Mouse (Mus musculus) thymus, adult 2 months (tissue): ENCODE measurements at regions not wholly inside any gene's neighbourhood (a gene's known extent, or its start where the extent isn't known, plus 50 kb on each side); places are given as distances from the start of the nearest gene placed in this dataset.

ENCODE experiments used
- DNase-seq: peaks from one replicate; pipeline ENCODE4 v3.0.0; 2021
- H3K27ac ChIP-seq: fragments of 200-500 bp; 2 replicates; pipeline ENCODE4 v1.5.1; 2012; ENCODE audit warnings: low read length, control low read depth; ENCODE audit not compliant: control insufficient read depth, insufficient read depth
- H3K27me3 ChIP-seq: fragments of 200-500 bp; 2 replicates; pipeline ENCODE4 v1.6.1; 2012; ENCODE audit warnings: mild to moderate bottlenecking, low read length, moderate library complexity, mixed read lengths; ENCODE audit not compliant: control insufficient read depth, insufficient read depth
- H3K36me3 ChIP-seq: fragments of 200-500 bp; 2 replicates; pipeline ENCODE4 v1.6.1; 2012; ENCODE audit warnings: mild to moderate bottlenecking, low read length, moderate library complexity; ENCODE audit not compliant: control insufficient read depth, insufficient read depth
- H3K4me1 ChIP-seq: fragments of 200-500 bp; replicated peaks from 2 replicates; pipeline ENCODE4 v1.6.1; 2012; ENCODE audit warnings: low read length; ENCODE audit not compliant: control insufficient read depth, insufficient read depth
- H3K4me3 ChIP-seq: fragments of 200-500 bp; 2 replicates; pipeline ENCODE4 v1.5.1; 2012; ENCODE audit warnings: mild to moderate bottlenecking, low read length, control low read depth, moderate library complexity; ENCODE audit not compliant: control insufficient read depth, insufficient read depth
- CTCF ChIP-seq: fragments of 200-500 bp; IDR thresholded peaks from 2 replicates; pipeline ENCODE4 v1.5.1; 2012; ENCODE audit warnings: mild to moderate bottlenecking, control low read depth, low read length, moderate library complexity, borderline replicate concordance; ENCODE audit not compliant: control insufficient read depth, poor library complexity, insufficient read depth; ENCODE audit errors: extremely low read depth
- POLR2A ChIP-seq: fragments of 200-500 bp; IDR thresholded peaks from 2 replicates; pipeline ENCODE4 v1.6.1; 2012; ENCODE audit warnings: mild to moderate bottlenecking, low read length, control low read depth, moderate library complexity; ENCODE audit not compliant: control insufficient read depth, poor library complexity, insufficient read depth; ENCODE audit errors: extremely low read depth
- WGBS: fragments of 180-500 bp; shearing (Covaris S2); methylation state at CpG from one replicate; pipeline ENCODE4 v1.1.7; 2018; 5-methylcytosine and 5-hydroxymethylcytosine counted together

DNA sequence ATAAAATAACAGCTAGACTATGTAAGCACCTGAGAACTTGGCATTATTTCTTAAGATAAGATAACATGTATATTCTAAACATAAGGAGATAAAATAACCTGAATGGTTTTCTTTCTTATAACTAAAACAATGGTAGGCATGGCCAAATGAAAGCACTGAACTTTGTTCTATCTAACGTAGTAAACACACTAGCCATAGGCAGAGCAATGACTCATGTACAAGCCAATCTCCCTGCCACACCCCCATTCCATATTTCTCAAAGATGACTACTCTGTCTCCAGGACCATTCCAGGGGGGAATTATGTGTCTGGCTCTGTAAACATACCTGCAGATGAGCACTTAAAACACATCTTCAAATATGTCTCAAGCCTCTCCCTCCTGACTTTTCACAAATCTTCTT, 80.6 kb upstream of the Slc7a11 start:
- 95% methylated on average over 1 of the region's 1 CpGs for WGBS

DNA sequence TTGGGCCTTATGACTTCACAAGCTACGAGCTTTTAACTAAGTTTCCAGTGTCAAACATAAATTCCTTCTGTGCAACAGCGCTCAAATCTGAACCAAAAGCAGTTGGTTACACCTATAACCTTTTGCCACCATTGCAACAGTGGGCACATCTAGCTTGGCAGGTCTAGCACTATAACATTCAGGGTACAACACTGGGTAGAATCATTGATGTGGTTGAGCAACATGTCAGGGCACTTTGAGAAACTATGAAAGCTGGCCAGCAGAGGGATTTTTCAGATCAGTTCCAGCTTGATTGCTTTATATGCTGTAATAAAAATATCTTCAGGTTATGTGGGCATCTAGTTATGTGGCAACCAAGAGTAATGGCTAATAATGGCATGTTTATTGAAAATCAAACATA, 63.8 kb upstream of the Slc7a11 start:
- 93% methylated on average over 2 of the region's 2 CpGs for WGBS
- Histone ChIP-seq H3K4me3 (no peak overlapping the region), H3K36me3 (no peaks in the 10 kb centered on the region), H3K27me3 (no peaks in the 10 kb centered on the region), H3K4me1 (no peaks in the 10 kb centered on the region), H3K27ac (no peak overlapping the region)
- TF ChIP-seq CTCF (no peak), POLR2A (no peak)
- DNase-seq = no peak

More for the DNA sequence above, 80.6 kb upstream of the Slc7a11 start:
- no peak for DNase-seq
- TF ChIP-seq POLR2A (no peak), CTCF (no peak)
- Histone ChIP-seq H3K4me3 (no peak overlapping the region), H3K4me1 (no peaks in the 10 kb centered on the region), H3K27ac (no peak overlapping the region), H3K36me3 (no peaks in the 10 kb centered on the region), H3K27me3 (no peaks in the 10 kb centered on the region)
